Mouse (Mus musculus) neural tube, embryonic 15.5 days (tissue): ENCODE data around the gene Pla2g5. TPM values are rescaled to one million over a fixed set of nuclear protein-coding genes. Genes with fewer than 3 reads are reported as not detected.
"Not testable (repeated sequence)": the region's sequence is repeated elsewhere in the genome, so short reads cannot be mapped to it uniquely, and the experiment has no call there.

Source experiments
- ATAC-seq: fragments of 200-750 bp; cut with Nextera tagmentation; 2 replicates; pipeline ENCODE4 v1.8.0; 2017; ENCODE audit warnings: mild to moderate bottlenecking, moderate TSS enrichment, moderate library complexity; ENCODE audit not compliant: low FRiP score
- H3K27ac ChIP-seq: fragments of 300-500 bp; sonication (generic); replicated peaks from 2 replicates; pipeline ENCODE4 v1.5.1; 2015; ENCODE audit warnings: mild to moderate bottlenecking, inconsistent platforms
- H3K27me3 ChIP-seq: fragments of 300-500 bp; sonication (generic); replicated peaks from 2 replicates; pipeline ENCODE4 v1.6.1; 2015; ENCODE audit warnings: inconsistent platforms
- H3K36me3 ChIP-seq: fragments of 300-500 bp; sonication (generic); 2 replicates; pipeline ENCODE4 v1.6.1; 2015; ENCODE audit warnings: inconsistent platforms
- H3K4me1 ChIP-seq: fragments of 300-500 bp; sonication (generic); 2 replicates; pipeline ENCODE4 v1.6.1; 2015; ENCODE audit warnings: inconsistent platforms
- H3K4me2 ChIP-seq: fragments of 300-500 bp; sonication (generic); 2 replicates; pipeline ENCODE4 v1.6.1; 2015; ENCODE audit warnings: inconsistent platforms, mild to moderate bottlenecking, moderate library complexity
- H3K4me3 ChIP-seq: fragments of 300-500 bp; sonication (generic); replicated peaks from 2 replicates; pipeline ENCODE4 v1.5.1; 2015; ENCODE audit warnings: mild to moderate bottlenecking, inconsistent platforms
- H3K9ac ChIP-seq: fragments of 300-500 bp; sonication (generic); replicated peaks from 2 replicates; pipeline ENCODE4 v1.6.1; 2015; ENCODE audit warnings: mild to moderate bottlenecking, inconsistent platforms
- H3K9me3 ChIP-seq: fragments of 300-500 bp; sonication (generic); replicated peaks from 2 replicates; pipeline ENCODE4 v1.6.1; 2016; ENCODE audit warnings: inconsistent platforms
- WGBS: fragments of 180-500 bp; shearing (Covaris S2); methylation state at CpG from one replicate; pipeline ENCODE4 v1.1.7; 2015; ENCODE audit warnings: mixed read lengths; 5-methylcytosine and 5-hydroxymethylcytosine counted together
- polyA plus RNA-seq: library from polyadenylated mRNA; unstranded; fragments of >200 nt; fragmentation: Nextera tagmentation; extraction: Ambion mirVana; gene quantifications from 2 replicates; pipeline ENCODE4 v1.2.1, GENCODE M21; 2015

Pla2g5 gene
- polyA plus RNA-seq, 1 experiment from 2014 or later, result 0.24 TPM

GRCm38 (mm10) chr4:138857576-138857975, 5.7 kb downstream of the Pla2g5 start:
- Histone ChIP-seq H3K36me3 (no peaks in the 10 kb centered on the region), H3K4me3 (no peak overlapping the region), H3K9ac (no peak overlapping the region), H3K4me1 (peaks cover 12% of the 10 kb centered on the region), H3K9me3 (no peaks in the 10 kb centered on the region), H3K27me3 (no peaks in the 10 kb centered on the region), H3K27ac (no peak overlapping the region), H3K4me2 (no peak overlapping the region)
- WGBS, result 93% methylated on average over 10 of the region's 10 CpGs
- ATAC-seq, result no peak

DNA sequence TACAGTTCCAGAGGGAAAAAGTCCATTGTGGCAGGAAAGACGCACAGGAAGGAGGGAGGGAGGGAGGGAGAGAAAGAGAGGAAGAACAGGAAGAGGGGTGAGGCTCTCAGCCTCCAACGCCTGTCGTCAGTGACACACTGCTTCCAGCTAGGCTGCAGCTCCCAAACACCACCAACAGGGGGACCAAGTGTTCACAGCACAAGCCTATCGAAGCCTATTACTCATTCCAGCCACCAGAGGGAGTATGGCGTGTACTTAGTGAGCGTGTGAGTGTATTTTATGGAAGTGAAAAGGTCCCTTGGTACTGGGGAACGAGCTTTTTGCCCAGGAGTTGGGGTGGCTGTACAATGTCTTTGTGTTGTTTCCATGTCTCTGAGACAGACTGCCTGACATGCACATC, 6.8 kb downstream of the Pla2g5 start:
- Histone ChIP-seq H3K4me1 (peaks cover 12% of the 10 kb centered on the region), H3K9ac (no peak overlapping the region), H3K4me2 (no peak overlapping the region), H3K9me3 (no peaks in the 10 kb centered on the region), H3K36me3 (no peaks in the 10 kb centered on the region), H3K27me3 (no peaks in the 10 kb centered on the region), H3K4me3 (no peak overlapping the region), H3K27ac (no peak overlapping the region)
- 23% methylated on average over 7 of the region's 7 CpGs for WGBS
- no peak for ATAC-seq

DNA sequence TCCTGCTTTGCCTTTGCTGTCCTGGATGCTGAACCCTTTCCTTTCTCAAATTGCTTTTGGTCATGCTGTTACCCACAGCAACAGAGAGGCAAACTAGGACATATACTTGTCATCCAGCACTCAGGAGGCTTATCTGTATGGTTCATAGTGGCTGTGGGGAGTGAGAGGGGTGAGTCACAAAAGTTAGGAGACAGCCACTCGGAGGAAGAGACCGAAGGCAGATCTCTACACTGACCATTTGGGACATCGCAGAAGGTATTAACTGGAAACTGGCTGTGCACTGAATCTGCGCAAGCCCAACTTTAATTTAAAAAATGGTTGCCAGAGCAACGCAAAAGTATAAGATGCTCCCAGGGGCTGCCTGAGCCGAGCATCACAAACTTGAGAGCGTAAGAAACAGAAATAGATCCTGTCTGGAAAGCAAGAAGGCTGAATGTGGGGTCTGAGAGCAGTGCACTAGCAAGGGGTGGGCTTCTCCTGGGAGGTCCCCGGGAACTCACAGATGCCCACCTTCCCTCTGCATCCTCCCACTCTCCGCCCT, 8.1 kb downstream of the Pla2g5 start:
- no peak overlapping the region for H3K9ac ChIP-seq
- ATAC-seq, result no peak
- no peaks in the 10 kb centered on the region for H3K36me3 ChIP-seq
- H3K4me3 ChIP-seq, result no peak overlapping the region
- WGBS, result 77% methylated on average over 9 of the region's 9 CpGs
- no peak overlapping the region for H3K4me2 ChIP-seq
- H3K27me3 ChIP-seq, result no peaks in the 10 kb centered on the region
- peaks cover 11% of the 10 kb centered on the region for H3K4me1 ChIP-seq
- 0 out of 2 replicates have a peak overlapping the region, but pooled peaks have one; percentile 13 for H3K27ac ChIP-seq
- no peaks in the 10 kb centered on the region for H3K9me3 ChIP-seq

- ATAC-seq, result no peak
- 75% methylated on average over 6 of the region's 6 CpGs for WGBS
- no peaks in the 10 kb centered on the region for H3K9me3 ChIP-seq
Observed at GRCm38 (mm10) chr4:138852961-138853360, 10.3 kb downstream of the Pla2g5 start.

GRCm38 (mm10) chr4:138851463-138851862, 11.8 kb downstream of the Pla2g5 start:
- Histone ChIP-seq H3K9me3 (no peaks in the 10 kb centered on the region), H3K27me3 (no peaks in the 10 kb centered on the region), H3K4me2 (no peak overlapping the region), H3K9ac (no peak overlapping the region), H3K27ac (no peak overlapping the region), H3K36me3 (no peaks in the 10 kb centered on the region), H3K4me1 (peaks cover 4% of the 10 kb centered on the region; the same call in 1 of the 2 replicates), H3K4me3 (no peak overlapping the region)
- ATAC-seq, result peak; percentile 66; the same call in 1 of the 2 replicates
- 4% methylated on average over 4 of the region's 4 CpGs for WGBS

More at GRCm38 (mm10) chr4:138852961-138853360, 10.3 kb downstream of the Pla2g5 start:
- Histone ChIP-seq H3K4me2 (no peak overlapping the region), H3K4me3 (no peak overlapping the region), H3K9ac (no peak overlapping the region), H3K27ac (no peak overlapping the region), H3K36me3 (no peaks in the 10 kb centered on the region), H3K27me3 (no peaks in the 10 kb centered on the region), H3K4me1 (peaks cover 4% of the 10 kb centered on the region; the same call in 1 of the 2 replicates)

DNA sequence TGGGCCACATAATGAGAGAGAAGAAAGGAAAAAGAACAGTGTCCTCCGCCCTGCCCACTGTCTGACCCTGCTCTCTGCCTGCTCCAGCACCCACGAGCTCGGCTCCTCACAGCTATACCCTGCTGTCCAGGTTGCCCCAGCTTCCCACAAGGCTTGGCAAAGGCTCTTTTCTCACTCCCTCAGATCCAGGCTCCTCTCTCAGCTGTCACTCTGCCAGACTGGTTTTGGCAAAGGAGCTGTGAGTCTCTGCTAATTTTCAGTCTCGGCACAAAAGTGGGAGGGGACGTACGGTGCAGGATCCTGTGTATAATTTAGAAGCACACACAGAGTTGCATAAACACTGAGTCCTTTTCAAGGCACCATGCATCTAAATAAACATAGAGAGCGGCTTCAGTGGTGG, 21.9 kb downstream of the Pla2g5 start:
- Histone ChIP-seq H3K9me3 (peaks cover 10% of the 10 kb centered on the region; the same call in 1 of the 2 replicates), H3K4me1 (no peaks in the 10 kb centered on the region), H3K36me3 (no peaks in the 10 kb centered on the region), H3K9ac (no peak overlapping the region), H3K27ac (0 out of 2 replicates have a peak overlapping the region, but pooled peaks have one; percentile 9), H3K4me3 (no peak overlapping the region), H3K27me3 (no peaks in the 10 kb centered on the region), H3K4me2 (no peak overlapping the region)
- WGBS, result 78% methylated on average over 7 of the region's 7 CpGs
- ATAC-seq, result no peak

- Histone ChIP-seq H3K4me1 (no peaks in the 10 kb centered on the region), H3K9ac (no peak overlapping the region), H3K9me3 (peaks cover 10% of the 10 kb centered on the region; the same call in 1 of the 2 replicates), H3K27ac (no peak overlapping the region), H3K4me2 (no peak overlapping the region), H3K27me3 (no peaks in the 10 kb centered on the region), H3K36me3 (no peaks in the 10 kb centered on the region), H3K4me3 (no peak overlapping the region)
- ATAC-seq, result no peak
- WGBS, result 90% methylated on average over 8 of the region's 8 CpGs
Observed at GRCm38 (mm10) chr4:138840726-138841125, 22.6 kb downstream of the Pla2g5 start.

GRCm38 (mm10) chr4:138839806-138840205, 23.5 kb downstream of the Pla2g5 start:
- Histone ChIP-seq H3K27me3 (no peaks in the 10 kb centered on the region), H3K9ac (no peak overlapping the region), H3K36me3 (no peaks in the 10 kb centered on the region), H3K4me2 (no peak overlapping the region), H3K9me3 (peaks cover 10% of the 10 kb centered on the region; the same call in 1 of the 2 replicates), H3K27ac (no peak overlapping the region), H3K4me3 (no peak overlapping the region), H3K4me1 (no peaks in the 10 kb centered on the region)
- 69% methylated on average over 6 of the region's 6 CpGs for WGBS
- no peak for ATAC-seq

GRCm38 (mm10) chr4:138827147-138827546, 36.1 kb downstream of the Pla2g5 start:
- Histone ChIP-seq H3K9me3 (no peaks in the 10 kb centered on the region), H3K27me3 (no peaks in the 10 kb centered on the region; the same call in 1 of the 2 replicates), H3K36me3 (no peaks in the 10 kb centered on the region), H3K4me1 (peaks cover 8% of the 10 kb centered on the region), H3K4me3 (no peak overlapping the region), H3K4me2 (no peak overlapping the region), H3K9ac (no peak overlapping the region), H3K27ac (no peak overlapping the region)
- ATAC-seq, result no peak
- 73% methylated on average over 11 of the region's 11 CpGs for WGBS

GRCm38 (mm10) chr4:138825751-138826567, 37.3 kb downstream of the Pla2g5 start:
- H3K9ac ChIP-seq, result no peak overlapping the region
- H3K9me3 ChIP-seq, result no peaks in the 10 kb centered on the region
- no peak for ATAC-seq
- H3K4me1 ChIP-seq, result peaks cover 8% of the 10 kb centered on the region
- no peak overlapping the region for H3K27ac ChIP-seq
- WGBS, result 38% methylated on average over 18 of the region's 18 CpGs
- H3K4me2 ChIP-seq, result no peak overlapping the region
- H3K36me3 ChIP-seq, result no peaks in the 10 kb centered on the region
- no peak overlapping the region for H3K4me3 ChIP-seq
- no peaks in the 10 kb centered on the region for H3K27me3 ChIP-seq

DNA sequence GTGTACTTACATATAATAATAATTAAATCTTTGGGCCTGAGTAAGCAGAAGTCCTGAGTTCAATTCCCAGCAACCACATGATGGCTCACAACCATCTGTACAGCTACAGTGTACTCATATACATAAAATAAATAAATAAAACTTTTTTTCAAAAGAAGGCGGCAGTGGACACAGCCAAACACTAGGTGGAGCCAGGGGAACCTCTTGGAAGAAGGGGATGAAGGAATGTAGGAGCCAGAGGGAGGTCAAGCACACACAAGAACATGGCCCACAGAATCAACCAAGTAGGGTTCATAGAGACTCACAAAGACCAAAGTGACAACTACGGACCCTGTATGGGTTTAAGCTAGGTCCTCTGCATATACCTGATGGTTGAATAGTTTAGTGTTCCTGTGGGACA, 38.6 kb downstream of the Pla2g5 start:
- H3K4me1 ChIP-seq, result peaks cover 8% of the 10 kb centered on the region
- no peaks in the 10 kb centered on the region for H3K36me3 ChIP-seq
- H3K27ac ChIP-seq, result no peak overlapping the region
- H3K4me2 ChIP-seq, result no peak overlapping the region
- H3K27me3 ChIP-seq, result no peaks in the 10 kb centered on the region
- no peak overlapping the region for H3K9ac ChIP-seq
- ATAC-seq, result no peak
- H3K4me3 ChIP-seq, result no peak overlapping the region
- 85% methylated on average over 2 of the region's 2 CpGs for WGBS
- no peaks in the 10 kb centered on the region for H3K9me3 ChIP-seq

GRCm38 (mm10) chr4:138824161-138824560, 39.1 kb downstream of the Pla2g5 start:
- not testable (repeated sequence) for H3K27me3 ChIP-seq, H3K27ac ChIP-seq, H3K4me2 ChIP-seq, H3K4me1 ChIP-seq, H3K36me3 ChIP-seq, H3K9ac ChIP-seq, H3K4me3 ChIP-seq, ATAC-seq, H3K9me3 ChIP-seq
- 85% methylated on average over 2 of the region's 2 CpGs for WGBS
